Mouse (Mus musculus) heart, postnatal 25 days (tissue): Measurements from ENCODE around the gene Acin1. TPM values are rescaled to one million over a fixed set of nuclear protein-coding genes. Genes with fewer than 3 reads are reported as not detected.

Experiments used
- microRNA-seq: library from miRNA; unstranded; fragments of <30 nt; microRNA quantifications from one replicate; pipeline ENCODE4 v1.2.0, GENCODE M21; 2022
- total RNA-seq, 2 experiments: library from RNA; stranded (reverse); gene quantifications; 2 replicates each; pipeline ENCODE4 v1.2.3; 2021

Gene Acin1
- total RNA-seq, 2 experiments from 2014 or later = 78.7 to 80.9 TPM

Small RNAs within 50 kb of the gene (microRNA-seq; reads per million reads assigned to microRNA genes)
- gene Mir686 (not detected), gene Mir6948 (not detected)

Other genes with a start within 250 kb of the Acin1 start
- gene Lrp10, start 222.8 kb downstream of the Acin1 start, total RNA-seq = 10 to 100 TPM; 53.9 to 59.8 TPM
- gene Rem2, start 210.8 kb downstream of the Acin1 start, total RNA-seq = not detected
- gene Prmt5, start 169.4 kb downstream of the Acin1 start, total RNA-seq = 10 to 100 TPM; 30.3 to 31.7 TPM
- 1 to 10 TPM; 3.2 to 3.6 TPM for gene Haus4, start 132.3 kb downstream of the Acin1 start, total RNA-seq
- 1 to 10 TPM; 6.0 to 6.5 TPM for gene Ajuba, start 109.4 kb downstream of the Acin1 start, total RNA-seq
- 1 to 10 TPM; 3.7 to 4.0 TPM for gene 4931414P19Rik, start 80.9 kb downstream of the Acin1 start, total RNA-seq
- 100 to 1,000 TPM; 195 to 201 TPM for gene Psmb5, start 68.9 kb downstream of the Acin1 start, total RNA-seq
- gene Psmb11, start 65.5 kb downstream of the Acin1 start, total RNA-seq = not detected
- gene Gm17606, start 46.0 kb downstream of the Acin1 start, total RNA-seq = not detected
- under 1 TPM; 0.31 to 0.39 TPM for gene Cdh24, start 45.6 kb downstream of the Acin1 start, total RNA-seq
- gene 1700123O20Rik, start 715 bp downstream of the Acin1 start, total RNA-seq = 10 to 100 TPM; 15.5 to 16.0 TPM
- not detected for gene Gm29776, start 11.9 kb upstream of the Acin1 start, total RNA-seq
- gene Cebpe, start 25.2 kb upstream of the Acin1 start, total RNA-seq = not detected
- gene Slc7a8, start 95.0 kb upstream of the Acin1 start, total RNA-seq = 1 to 10 TPM; 2.4 to 2.8 TPM
- not detected for gene Rnf212b, start 127.2 kb upstream of the Acin1 start, total RNA-seq
- 1 to 10 TPM; 4.7 to 7.3 TPM for gene Homez, start 184.0 kb upstream of the Acin1 start, total RNA-seq
- gene Ppp1r3e, start 190.6 kb upstream of the Acin1 start, total RNA-seq = 1 to 10 TPM; 3.0 to 3.6 TPM
- gene Bcl2l2, start 196.4 kb upstream of the Acin1 start, total RNA-seq = 10 to 100 TPM; 39.7 to 40.3 TPM
- gene Gm20521, start 196.5 kb upstream of the Acin1 start, total RNA-seq = 1 to 10 TPM; 4.5 to 6.8 TPM
- 10 to 100 TPM; 50.7 to 55.6 TPM for gene Pabpn1, start 205.6 kb upstream of the Acin1 start, total RNA-seq
- gene Slc22a17, start 226.2 kb upstream of the Acin1 start, total RNA-seq = 1 to 10 TPM; 2.7 to 3.1 TPM
- gene Efs, start 239.2 kb upstream of the Acin1 start, total RNA-seq = 1 to 10 TPM; 2.8 to 3.0 TPM
- gene Il25, start 245.8 kb upstream of the Acin1 start, total RNA-seq = not detected
- under 1 TPM; 0.29 to 0.36 TPM for gene Cmtm5, start 249.3 kb upstream of the Acin1 start, total RNA-seq